Mouse (Mus musculus) heart, postnatal 4 days (tissue): ENCODE measurements around the gene Zkscan17. TPM values are rescaled to one million over a fixed set of nuclear protein-coding genes. Genes with fewer than 3 reads are reported as not detected.

Source experiments
- DNase-seq: peaks from one replicate; pipeline ENCODE4 v3.0.0; 2021
- total RNA-seq, 2 experiments: library from RNA; stranded (reverse); gene quantifications; 2 replicates each; pipeline ENCODE4 v1.2.3; 2021

Gene Zkscan17
- total RNA-seq, 2 experiments from 2014 or later, result 25.1 to 25.4 TPM

DNA sequence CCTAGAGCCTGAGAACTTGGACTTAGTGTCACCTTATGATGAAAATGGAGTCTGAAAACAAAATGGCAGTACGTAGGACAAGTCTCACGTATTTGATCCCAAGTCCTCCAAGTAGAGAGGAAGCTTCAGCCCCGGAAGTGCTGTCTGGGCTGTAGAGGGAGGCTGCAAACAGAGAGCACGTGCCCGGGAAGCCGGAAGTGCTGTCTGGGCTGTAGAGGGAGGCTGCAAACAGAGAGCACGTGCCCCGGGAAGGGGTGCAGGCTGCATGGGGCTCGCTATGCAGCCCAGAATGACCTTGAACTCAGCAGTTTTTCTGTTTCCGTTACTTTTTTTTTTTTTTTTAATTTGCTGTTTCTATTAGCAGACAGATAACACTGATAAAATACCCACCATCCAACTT is 8.3 kb downstream of the Zkscan17 start:
- peak; percentile 22 for DNase-seq

DNA sequence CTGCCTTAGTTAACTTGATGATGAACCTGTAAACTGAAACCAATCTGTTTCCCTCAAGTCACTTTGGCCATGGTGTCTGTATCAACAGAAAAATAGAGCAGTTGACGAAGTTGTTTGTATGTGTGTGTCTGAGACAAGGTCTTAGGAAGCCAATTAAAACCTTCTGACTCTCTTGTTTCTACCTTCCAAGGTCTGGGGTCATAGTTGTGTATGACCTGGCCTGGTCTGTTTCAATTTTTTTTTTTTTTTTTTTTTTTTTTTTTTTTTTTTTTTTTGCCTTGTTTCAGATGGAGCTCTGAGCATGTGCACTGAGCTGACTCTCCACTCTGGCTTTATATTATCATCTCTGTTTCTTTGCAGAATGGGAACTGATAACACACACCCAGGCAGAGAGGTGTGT is 9.1 kb downstream of the Zkscan17 start:
- DNase-seq, result no peak

DNA sequence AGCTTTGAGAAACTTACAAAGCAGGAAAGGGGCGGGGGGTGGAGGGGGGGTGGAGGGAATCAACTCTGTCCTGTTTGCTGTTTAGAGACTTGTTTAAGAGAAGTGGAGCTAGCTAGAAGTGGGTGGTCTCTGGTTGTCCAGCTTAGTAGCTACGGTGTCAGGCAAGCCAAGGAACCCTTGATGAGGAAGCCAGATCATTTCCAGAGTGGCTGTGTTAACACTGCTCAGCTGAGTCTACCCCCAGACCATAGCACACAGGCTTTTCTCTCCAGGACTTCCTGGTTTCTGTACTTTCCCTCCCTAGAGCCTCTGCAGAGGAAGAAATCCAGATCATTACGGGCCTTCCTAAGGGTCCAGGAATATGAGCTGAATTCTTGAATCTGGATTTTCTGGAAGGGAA is 11.8 kb downstream of the Zkscan17 start:
- no peak for DNase-seq

DNA sequence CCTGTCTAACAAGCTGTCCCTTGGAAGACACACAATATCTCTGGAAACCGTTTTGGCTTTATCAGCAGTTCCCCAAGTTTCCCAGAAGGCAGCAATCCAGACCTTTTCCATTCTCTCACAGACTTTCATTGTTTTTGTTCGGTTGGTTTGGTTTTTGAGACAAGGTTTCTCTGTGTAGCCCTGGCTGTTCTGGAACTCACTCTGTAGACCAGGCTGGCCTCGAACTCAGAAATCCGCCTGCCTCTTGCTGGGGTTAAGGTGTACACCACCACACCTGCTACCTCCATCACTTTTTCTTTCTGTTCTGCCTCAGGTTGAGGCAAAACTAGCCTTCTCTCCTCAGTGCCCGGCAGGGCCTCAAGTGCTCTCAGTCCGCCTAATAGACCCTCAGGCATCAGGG is 12.2 kb downstream of the Zkscan17 start:
- no peak for DNase-seq

DNA sequence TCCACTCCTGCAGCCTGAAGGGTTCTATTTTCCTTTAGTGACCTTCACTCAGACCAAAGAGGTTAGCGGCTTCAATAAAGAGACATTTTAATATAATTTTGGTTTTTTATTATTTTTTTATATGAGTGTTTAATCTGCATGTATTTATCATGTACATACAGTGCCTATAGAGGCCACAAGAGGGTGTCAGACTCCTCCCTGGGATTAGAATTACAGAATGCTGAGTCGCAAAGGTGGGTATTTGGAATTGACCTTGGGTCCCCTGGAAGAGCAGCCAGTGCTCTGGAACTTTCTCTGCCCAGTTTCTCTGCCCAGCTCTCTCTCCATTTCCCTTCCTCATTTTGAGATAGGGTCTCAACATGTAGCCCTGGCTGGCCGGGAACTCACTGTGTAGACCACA is 13.0 kb downstream of the Zkscan17 start:
- DNase-seq, result no peak

DNA sequence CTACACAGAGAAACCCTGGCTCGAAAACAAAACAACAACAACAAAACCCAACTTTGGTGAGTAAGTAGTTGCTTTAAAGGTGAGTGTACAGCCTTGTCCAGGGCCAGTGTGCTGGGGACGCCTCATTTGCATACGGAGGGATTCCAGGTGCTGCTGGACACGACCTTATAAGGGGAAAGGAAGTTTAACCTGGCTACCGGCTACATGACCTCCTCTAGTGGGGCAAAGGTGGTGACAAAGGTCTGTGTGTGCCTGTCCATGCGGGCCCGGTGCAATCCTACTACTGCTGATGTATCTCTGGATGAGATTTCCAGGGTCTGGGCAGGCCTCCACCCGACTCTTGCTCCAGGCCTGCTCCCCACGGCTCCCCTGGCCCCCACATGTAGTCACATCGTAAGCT is 13.8 kb downstream of the Zkscan17 start:
- no peak for DNase-seq

DNA sequence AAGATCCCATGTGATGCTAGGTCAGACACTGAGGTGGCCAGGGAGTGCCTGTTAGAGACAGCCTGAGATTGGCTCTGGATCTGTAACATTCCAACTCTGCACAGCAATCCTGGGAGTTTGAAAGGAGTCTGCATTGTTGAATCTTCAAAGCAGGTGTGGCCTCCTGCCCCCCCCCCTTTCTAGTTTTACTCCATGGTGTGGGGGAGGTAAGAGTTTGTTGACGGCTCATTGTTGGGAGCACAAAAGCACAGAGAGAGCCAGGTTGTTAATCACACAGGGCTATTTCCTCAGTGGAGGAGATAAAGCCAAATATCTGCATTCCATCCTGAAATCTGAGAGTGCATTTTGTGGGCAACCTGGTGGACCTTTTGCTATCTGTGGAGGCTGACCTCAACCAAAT is 15.0 kb downstream of the Zkscan17 start:
- no peak for DNase-seq

DNA sequence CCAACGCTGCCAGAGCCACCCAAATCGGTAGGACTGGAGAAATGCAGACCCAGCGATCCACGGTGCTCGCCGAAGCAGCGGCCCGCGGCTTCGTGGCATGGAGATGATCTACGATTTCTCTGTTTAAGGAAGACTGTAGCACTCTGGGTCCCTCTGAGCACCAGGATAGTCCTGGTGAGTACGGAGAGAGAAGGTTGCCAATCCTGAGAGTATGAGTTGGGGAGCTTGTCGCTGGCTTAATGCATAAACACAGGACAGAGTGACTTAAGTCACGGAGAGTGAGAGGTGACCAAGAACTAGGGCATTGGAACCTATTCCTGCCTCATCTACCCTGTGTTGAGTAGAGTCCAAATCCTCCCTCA is 19.9 kb downstream of the Zkscan17 start:
- DNase-seq, result no peak

DNA sequence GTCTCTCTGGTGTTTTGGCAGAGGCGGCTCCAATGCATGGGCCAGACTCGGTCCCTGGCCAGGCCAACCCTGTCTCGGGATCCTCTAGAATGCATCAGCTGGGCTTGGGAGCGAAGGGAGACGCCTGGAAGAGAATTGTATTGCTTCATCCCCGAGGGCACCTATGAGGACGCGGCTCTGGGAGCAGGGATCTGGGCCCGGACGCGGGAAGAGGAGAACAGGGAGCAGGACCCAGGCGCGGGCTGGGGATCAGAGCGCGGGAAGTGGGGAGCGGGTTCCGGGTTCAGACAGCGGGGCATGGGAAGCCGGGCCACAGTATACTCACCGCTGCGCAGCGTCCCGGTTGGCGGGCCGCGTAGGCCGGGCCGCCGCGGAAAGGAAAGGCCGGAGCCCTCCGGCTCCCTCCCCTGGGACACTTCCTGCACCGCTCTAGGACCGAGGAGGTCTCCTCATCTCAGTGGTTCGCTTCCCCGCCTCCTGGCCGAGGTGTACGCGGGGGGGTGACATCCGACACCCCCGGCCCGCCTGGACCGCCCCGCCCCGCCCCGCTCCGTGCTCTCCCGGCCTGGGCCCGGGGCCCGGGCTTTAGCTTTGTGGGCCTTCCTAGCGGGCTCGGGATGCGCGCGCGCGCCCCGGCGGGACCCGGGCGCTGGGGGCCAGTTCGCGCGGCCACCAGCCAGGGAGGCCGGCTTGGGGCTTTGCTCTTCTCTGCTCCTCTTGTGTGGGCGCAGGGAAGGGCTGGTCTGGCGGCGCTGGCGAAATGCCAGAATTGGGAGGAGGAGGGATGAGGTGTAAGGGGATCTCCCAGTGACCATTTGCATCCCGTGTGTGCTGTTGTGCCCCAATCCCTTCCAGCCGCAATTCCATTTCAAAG is 20.5 kb downstream of the Zkscan17 start:
- DNase-seq, result peak; percentile 93

DNA sequence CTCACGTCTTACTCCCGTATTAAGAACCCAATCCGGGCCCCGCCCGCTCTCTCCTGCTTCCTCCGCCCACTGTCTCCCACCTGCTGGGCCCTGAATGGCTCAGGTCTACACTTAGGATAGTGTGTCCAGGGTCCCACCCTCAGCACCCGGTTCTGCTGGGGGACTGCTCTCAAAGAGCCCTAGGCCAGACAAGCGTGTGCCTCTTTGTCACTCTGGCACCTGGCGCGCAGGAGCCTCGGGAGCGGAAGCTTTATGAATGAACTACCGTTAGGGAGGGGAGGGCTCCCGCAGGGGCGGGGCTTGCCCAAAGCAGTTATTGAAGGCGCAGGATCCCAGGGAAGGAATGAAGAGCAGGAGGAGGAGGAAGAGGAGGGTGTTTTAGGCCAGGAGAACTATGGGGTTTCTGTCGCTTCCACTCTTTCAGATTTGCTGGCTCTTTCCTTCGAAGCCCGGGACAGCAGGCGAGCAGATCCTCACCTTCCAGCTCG is 21.2 kb downstream of the Zkscan17 start:
- peak; percentile 56 for DNase-seq

DNA sequence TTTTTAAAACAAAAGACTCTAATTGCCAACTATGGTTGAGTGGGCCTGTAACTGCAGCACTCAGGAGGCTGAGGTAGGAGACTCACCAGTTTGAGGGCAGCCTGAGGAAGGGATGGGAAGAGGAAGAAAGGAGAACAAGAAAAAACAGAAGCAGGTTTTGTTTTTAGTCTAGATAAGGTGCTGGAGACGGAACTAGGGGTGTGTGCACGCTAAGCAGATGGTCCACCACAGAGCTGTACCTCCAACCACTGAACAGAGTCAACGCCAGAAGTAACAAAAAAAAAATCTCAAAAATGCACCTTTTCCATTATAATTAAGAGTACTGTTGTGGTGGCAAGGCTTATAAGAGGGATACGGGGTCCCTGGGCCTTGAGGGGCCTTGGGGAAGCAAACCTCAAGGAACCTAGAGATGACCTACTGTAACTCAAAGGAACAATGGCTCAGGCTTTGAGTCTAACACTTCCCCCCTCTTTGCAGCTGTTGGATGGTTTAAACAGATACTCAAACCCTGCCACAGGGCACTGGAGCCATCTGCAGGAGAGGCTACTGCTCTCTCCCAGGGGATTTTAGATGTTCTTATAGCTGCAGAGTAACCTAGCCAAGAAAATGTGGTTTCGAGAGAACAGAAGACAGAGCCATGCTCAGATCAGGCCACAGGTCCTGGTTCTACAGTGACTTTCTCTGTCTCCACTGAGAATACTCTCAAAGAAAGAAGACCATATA is 24.4 kb downstream of the Zkscan17 start:
- no peak for DNase-seq

DNA sequence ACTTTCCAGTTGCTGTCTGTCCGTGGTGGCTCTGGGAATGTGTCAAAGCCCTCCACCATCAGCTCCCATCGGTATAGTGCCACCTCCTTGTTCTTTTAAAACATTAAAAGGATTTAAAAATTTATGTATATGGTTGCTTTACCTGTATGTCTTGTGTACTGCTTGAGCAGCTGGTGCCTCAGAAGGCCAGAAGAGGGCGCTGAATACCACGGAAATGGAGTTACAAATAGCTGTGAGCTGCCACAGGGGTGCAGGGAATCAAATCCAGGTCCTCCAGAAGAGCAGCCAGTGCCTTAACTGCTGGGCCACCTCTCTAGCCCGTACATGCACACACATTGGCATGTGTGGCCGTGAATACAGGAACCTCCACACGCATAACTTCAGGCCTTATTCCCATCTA is 28.8 kb downstream of the Zkscan17 start:
- no peak for DNase-seq

DNA sequence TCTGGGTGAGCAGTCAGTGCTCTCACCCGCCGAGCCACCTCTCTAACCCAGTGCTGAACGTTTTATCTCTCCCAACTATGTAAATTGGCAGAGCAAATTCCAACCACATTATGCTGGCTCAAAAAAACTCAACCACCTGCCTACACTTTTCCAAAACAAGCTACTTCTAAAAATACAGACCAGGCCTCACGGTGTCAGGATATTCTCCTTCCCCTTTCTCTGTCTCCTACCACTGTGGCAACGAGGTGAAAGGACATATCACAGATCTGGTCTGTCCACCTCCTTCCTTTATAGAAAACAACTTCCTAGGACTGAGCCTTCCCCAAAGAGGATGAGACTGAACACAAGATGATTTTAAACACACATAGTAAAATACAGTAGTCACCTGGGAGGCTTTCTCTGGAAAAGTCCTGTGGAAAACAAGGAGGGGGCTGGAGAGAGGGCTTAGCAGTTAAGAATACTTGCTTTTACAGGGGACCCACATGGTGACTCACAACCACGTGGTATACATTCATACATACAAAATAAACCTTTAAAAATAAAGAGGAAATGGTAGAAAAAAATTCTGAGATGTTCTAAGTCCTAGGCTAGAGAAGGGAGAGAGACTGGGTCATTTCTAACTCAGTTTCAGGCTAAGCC is 29.8 kb downstream of the Zkscan17 start:
- no peak for DNase-seq

DNA sequence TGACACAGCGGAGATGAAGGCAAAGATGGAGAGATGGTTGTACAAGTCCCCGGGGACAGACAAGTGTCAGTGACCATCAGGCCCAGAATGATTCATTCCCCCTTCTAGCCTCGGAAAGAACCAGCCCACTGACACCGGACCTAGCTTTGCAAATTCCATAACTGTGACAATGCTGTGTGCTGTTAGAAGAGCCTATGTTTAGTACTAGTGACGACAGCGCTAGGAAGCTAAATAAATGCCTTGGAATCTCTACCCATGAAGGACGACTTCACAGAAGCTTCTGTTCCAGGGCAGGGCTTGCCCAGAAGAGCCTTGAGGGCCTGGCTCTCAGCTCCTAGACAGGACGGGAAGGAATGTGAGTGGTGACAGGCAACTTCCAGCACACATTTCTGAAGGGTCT is 40.3 kb downstream of the Zkscan17 start:
- DNase-seq, result no peak

DNA sequence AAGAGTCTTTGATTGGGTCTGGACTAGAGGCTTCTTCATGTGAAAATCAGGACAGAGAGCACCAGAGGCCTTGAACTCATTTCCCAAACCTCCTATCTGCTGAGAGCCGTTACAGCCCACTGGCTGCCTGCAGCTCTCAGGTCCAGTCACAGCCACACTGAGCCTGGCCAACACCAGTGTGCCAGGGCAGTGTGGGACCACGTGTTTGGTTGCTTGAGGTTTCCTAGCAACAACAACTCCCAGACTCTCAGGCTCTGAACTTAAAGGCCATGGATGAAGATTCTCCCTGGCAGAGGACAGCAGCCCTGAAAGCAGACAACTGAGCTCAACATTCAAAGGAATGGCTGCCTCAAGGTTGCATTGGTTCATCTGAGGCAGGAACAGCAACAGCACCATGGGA is 40.9 kb downstream of the Zkscan17 start:
- no peak for DNase-seq

DNA sequence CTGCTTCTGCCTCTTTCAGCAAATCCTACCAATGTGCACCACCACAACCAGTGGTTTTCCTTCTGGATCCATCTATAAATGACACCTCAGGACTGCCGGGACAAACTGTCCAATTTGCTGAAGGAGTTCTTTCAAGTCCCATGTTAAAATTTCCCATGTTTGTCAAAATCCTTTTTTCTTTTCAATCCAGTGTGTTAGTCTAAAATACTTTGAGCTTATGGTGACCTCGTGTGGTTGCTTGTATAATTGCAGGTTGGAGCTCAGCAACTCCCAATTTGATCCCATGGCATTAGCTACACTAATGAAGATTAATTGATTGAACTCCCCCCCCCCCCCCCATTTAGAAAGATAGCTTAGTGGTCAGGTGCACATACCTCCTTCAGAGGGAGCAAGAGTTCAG is 43.3 kb downstream of the Zkscan17 start:
- DNase-seq, result peak; percentile 68

DNA sequence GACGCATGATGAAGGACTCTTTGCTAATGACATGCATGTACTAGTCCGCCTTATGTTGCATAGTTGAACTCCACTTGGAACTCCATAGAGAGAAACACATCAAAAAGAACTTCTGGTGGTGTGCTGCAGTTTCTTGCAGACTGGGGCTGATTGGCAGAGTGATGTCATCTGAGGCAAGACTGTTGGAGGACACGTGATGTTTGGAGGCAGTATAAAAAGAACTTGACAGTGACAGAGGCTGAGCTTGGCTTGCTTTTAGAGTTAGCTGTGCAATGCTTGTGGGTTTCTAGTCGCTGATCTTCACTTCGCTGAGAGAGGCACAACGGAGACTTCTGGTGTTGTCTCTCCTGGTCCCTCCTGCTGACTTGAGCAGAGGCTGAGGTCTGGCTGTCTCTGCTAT is 49.3 kb downstream of the Zkscan17 start:
- DNase-seq, result no peak

DNA sequence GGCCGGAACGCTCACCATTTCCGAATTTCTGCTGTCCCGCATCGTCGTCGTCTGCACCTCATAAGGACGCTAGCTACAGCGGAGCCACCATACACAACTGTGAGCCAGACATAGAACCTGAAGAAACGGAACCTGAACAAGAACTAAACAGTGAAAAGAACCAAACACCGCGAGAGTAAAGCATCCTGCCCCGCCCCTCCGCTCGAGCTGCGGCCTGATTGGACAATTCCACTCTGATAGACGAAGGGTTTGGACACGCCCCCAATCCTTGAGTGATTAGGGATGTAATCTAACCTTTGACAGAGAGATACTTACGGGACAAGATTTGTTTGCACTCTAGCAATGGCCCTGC is 54.2 kb downstream of the Zkscan17 start, which contains the start of gene Zfp867:
TSS of gene Zfp867 (minus strand) at position 149 of the 352 bp plus-strand sequence.
- DNase-seq, result peak; percentile 92

DNA sequence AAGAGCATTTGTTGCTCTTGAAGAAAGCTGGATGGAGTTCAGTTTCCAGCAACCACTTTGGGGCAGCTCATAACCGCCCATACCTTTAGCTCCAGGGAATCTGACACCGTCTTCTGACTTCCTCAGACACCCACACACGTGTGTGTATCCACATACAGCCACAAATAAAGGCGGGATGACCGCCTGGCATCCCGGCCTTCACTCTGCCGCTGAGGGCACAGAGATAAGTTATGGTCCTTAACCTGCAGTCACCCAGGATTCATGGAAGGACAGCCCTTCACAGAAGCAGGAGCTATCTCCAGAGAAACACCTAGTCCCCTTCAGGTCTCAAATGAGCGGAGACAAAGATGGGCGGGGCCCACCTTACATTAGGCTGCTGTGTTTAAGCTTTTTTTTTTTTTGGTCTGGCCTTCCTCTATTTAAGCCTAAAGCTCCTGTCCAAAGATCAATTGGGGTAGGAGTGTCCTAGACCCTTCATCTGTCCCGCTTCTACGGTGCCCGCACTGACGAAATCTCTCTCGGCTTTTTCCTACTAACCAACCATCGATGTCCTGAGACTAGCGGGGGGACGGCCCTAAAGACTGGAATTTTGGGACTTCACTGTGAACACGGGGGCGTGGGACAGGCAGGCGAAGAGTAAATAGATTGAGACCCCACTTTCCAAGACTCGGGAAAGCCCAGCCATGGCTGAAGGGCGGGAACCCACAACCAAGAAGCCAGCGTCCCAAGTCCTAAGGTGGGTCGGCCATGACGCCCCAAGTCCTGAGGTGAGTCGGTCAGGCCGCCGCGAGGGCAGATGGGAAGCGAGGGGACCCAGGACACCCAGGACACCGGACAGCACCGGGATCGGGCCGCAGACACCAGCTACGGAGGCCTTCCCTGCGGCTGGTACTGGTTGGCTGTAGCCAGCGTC is 54.9 kb downstream of the Zkscan17 start:
- DNase-seq, result no peak

DNA sequence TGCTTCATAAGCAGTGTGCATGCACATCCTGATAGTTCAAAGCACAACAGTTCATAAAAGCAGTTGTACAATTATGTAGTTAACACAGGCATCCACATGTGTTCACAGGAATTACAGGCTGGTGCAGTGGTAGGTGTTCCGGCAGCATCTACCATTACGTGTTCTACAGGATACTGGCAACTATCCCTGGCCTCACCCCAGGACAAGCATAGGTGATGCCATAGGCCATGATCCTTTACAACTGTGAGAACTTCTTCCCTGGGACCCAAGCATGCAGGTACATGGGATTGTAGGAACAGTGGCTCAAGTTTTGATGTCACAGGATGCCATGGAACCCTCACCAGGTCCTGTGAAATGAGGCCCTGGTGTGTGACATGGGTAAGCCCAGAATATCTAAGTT is 66.1 kb downstream of the Zkscan17 start:
- no peak for DNase-seq

DNA sequence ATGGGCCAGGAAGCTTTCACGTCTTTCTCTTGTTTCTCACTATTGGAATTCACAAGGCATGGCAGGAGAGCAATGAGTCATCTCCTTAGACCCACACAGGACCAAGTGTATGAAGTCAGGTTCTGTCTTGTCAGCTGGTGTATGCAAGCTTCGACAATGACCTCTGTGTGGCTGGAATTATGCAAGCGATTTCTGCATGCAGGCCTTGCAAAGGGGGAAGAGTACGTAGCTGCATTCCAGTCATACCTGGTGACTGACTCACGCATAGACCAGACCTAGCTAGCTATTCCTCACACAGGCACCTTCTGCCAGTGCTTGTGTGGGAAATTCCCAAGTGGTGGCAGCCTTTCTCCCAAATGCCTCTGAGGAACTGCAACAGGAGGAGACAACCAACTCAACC is 67.6 kb downstream of the Zkscan17 start:
- DNase-seq, result peak; percentile 63

DNA sequence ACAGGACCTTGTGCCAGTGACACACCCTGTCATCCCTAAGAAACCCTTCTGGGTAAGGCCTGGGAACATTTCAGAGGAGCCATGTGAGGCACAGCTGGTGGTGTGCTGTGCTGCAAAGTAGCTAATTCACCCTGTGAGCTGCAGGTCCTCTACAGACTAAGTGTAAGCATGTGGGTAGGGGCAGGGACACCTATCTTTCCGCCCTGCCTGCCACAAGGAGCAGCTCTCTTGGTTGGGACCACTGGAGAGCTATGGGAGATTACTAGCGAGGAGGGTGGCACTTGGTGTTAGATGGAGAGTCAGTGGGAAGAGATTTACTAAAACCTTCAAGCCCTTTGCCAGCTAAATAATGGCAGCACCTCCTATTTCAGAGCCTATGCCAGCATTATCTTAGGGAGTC is 69.7 kb downstream of the Zkscan17 start:
- DNase-seq, result no peak
